Mouse (Mus musculus): ENCODE data around the gene Elmsan1.

The Elmsan1 gene

GRCm38 (mm10) chr12:84215758-84216440 is 2.8 kb downstream of the Elmsan1 start:
- no peak for DNase-seq (ENCODE audit: low spot score in 2 of 2)

- DNase-seq (ENCODE audit: low spot score in 2 of 2), result no peak
These were observed 4.0 kb downstream of the Elmsan1 start for GRCm38 (mm10) chr12:84214495-84215175.

GRCm38 (mm10) chr12:84212297-84212696 is 6.4 kb downstream of the Elmsan1 start:
- no peak for DNase-seq (ENCODE audit: low spot score in 2 of 2)

GRCm38 (mm10) chr12:84211021-84211538 is 7.6 kb downstream of the Elmsan1 start:
- DNase-seq (ENCODE audit: low spot score in 2 of 2), result no peak

- no peak for DNase-seq (ENCODE audit: low spot score in 2 of 2)
These were observed 8.4 kb downstream of the Elmsan1 start for GRCm38 (mm10) chr12:84210288-84210687.

- no peak for DNase-seq (ENCODE audit: low spot score in 2 of 2)
These were observed 9.6 kb downstream of the Elmsan1 start for GRCm38 (mm10) chr12:84209093-84209492.

- no peak for DNase-seq (ENCODE audit: low spot score in 2 of 2)
These were observed 11.4 kb downstream of the Elmsan1 start for GRCm38 (mm10) chr12:84207209-84207817.

GRCm38 (mm10) chr12:84206525-84206924 is 12.2 kb downstream of the Elmsan1 start:
- DNase-seq (ENCODE audit: low spot score in 2 of 2), result no peak

GRCm38 (mm10) chr12:84205659-84206185 is 13.0 kb downstream of the Elmsan1 start:
- DNase-seq (ENCODE audit: low spot score in 2 of 2), result no peak

GRCm38 (mm10) chr12:84204662-84205061 is 14.0 kb downstream of the Elmsan1 start:
- DNase-seq (ENCODE audit: low spot score in 2 of 2), result no peak

- no peak for DNase-seq (ENCODE audit: low spot score in 2 of 2)
These were observed 14.9 kb downstream of the Elmsan1 start for GRCm38 (mm10) chr12:84203778-84204216.

GRCm38 (mm10) chr12:84203170-84203777 is 15.4 kb downstream of the Elmsan1 start:
- no peak for DNase-seq (ENCODE audit: low spot score in 2 of 2)

GRCm38 (mm10) chr12:84202561-84202960 is 16.1 kb downstream of the Elmsan1 start:
- no peak for DNase-seq (ENCODE audit: low spot score in 2 of 2)

GRCm38 (mm10) chr12:84201686-84202484 is 16.8 kb downstream of the Elmsan1 start:
- no peak for DNase-seq (ENCODE audit: low spot score in 2 of 2)

- DNase-seq (ENCODE audit: low spot score in 2 of 2), result no peak
These were observed 17.5 kb downstream of the Elmsan1 start for GRCm38 (mm10) chr12:84201222-84201621.

GRCm38 (mm10) chr12:84198880-84199279 is 19.8 kb downstream of the Elmsan1 start:
- no peak for DNase-seq (ENCODE audit: low spot score in 2 of 2)

- DNase-seq (ENCODE audit: low spot score in 2 of 2), result no peak
These were observed 20.5 kb downstream of the Elmsan1 start for GRCm38 (mm10) chr12:84198076-84198679.

GRCm38 (mm10) chr12:84195195-84195594 is 23.5 kb downstream of the Elmsan1 start:
- no peak for DNase-seq (ENCODE audit: low spot score in 2 of 2)

- no peak for DNase-seq (ENCODE audit: low spot score in 2 of 2)
These were observed 24.1 kb downstream of the Elmsan1 start for GRCm38 (mm10) chr12:84194400-84195109.

All from urinary bladder, postnatal 36 days (tissue).